Mouse (Mus musculus): ENCODE measurements around the gene Pof1b.

The Pof1b gene

DNA sequence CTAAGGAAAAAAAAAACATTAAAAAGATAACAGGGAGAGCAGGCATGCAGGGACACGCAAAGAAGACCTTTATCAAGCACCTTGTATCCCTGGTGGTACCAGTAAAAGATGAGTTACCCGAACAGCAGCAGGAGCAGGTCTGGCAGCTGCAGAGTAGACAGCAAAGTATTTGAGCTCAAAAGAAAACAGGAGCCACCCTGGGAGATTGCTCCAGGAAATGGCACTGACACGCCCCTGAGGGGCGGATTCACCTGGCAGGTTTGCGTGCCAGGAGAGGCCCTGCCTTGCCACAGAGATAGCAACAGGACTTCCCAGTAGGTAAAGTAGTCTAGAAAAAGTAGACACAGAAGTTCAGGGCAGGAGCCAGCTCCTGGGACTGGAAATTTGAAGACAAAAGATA, at the start of gene Pof1b:
Gene Pof1b, minus strand, starts transcription at position 144 of the 400 bp plus-strand sequence.
- no peak for DNase-seq (ENCODE audit: low spot score)

DNA sequence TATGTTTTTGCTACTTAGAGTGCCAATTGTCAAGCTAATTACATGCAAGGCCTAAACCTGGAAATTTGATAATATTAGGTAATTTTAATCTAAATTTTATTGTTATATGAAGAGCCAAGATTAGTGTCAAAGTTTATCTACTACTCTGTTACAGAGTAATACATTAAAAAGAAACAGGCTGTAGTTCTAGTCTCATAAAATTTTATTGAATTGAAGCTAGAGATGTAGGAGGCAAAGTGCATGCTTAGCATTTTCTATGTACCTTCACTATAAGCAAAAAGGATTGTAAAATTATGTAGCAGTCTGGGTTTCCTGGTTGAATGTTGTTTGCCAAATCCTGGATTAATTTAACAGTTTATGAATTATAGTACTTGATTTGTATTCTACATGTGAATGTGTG, 18.1 kb upstream of the Pof1b start:
- no peak for DNase-seq (ENCODE audit: low spot score)

DNA sequence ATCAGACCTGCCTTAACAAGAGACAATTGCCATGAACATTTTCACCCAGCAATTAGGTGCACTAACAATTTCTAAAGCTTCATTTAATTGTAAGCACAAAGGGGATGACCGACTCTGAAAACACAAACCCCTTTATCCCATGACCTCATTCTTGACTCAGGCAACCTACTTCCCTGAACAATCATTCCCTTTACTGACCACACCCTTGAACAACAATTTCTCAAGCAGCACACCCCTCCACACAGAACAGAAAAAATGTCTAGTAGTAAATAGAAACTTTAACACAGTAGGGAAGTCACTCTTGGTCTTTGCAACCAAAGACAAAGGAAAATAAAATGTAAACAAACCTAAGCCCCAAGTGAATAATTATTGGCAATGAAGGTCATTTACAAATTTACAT, 4.1 kb downstream of the Pof1b start:
- DNase-seq (ENCODE audit: low spot score): no peak

DNA sequence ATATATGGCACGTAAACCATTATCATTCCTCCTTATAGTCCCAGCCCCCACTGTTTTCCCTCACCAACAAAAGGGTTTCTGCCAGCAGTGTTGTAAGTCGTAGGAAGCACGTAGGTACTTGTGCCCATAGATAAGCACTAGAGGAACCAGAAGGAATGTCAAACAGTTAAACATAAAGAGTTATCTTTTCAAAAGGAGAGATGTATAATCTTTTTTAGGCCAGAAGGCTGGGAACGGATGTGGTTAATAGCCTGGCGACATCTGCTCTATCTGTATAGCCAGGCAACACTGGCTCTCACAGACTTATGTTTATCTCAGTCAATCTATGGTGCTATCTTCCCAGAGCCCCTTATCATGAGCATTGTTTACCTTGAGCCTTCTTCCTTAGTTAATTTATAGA, 17.8 kb downstream of the Pof1b start:
- DNase-seq (ENCODE audit: low spot score): no peak

DNA sequence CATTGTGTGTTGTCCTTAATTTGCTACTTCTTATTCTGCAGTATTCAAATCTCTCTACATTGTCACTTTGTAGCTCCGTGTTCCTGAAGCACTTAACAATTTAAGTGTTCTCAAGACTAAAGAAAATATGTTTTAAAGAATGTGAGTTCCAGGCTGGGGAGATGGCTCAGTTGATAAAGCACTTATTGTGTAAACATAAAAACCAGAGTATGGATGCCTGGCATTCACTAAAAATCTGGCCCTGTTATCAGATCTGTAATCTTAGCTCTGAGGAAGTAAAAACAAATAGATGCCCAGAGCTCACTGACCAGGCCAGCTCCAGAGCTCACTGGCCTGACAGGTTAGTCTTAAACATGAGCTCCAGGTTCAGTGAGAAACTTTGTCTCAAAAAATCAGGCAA, 22.9 kb downstream of the Pof1b start:
- DNase-seq (ENCODE audit: low spot score): no peak

DNA sequence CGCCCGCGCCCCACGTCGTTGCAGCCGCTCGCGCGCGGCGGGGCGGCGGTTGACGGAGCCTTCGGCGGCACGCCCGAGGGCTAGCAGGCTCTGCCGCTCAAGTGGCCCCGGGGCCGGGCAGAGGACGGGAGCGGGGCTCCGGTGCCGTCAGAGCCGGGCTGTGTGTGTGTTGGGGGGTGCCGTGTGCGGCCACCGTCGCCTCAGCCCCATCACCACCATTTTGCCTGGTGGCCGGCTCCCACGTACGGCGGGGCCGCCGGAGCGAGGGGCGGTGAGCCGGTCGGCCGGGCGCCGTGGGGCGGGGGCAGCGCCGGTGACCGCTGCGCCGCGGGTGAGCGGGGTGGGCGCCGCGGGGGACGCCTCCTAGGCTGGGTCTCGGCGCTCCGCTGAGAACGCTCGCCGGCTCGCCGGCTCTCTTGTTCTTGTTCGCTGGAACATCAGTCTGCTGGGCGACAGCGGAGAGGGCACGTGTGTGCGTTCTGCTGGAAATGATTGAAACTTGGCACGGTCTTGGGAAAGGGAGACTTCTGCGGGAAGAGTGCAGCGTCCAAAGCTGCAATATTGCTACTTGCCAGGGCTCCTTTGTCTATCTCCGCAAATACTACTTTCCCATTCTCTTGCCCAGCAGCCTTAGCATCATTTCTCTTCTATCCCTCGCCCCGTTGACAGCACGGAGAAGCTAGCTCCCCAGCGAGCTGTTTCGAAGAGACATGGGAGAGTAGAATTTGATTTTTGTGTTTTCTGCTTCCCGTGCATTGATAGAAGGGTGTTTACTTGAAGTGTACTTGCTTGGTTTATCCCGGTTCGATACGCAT, 96.9 kb downstream of the Pof1b start:
- DNase-seq (ENCODE audit: low spot score): no peak

DNA sequence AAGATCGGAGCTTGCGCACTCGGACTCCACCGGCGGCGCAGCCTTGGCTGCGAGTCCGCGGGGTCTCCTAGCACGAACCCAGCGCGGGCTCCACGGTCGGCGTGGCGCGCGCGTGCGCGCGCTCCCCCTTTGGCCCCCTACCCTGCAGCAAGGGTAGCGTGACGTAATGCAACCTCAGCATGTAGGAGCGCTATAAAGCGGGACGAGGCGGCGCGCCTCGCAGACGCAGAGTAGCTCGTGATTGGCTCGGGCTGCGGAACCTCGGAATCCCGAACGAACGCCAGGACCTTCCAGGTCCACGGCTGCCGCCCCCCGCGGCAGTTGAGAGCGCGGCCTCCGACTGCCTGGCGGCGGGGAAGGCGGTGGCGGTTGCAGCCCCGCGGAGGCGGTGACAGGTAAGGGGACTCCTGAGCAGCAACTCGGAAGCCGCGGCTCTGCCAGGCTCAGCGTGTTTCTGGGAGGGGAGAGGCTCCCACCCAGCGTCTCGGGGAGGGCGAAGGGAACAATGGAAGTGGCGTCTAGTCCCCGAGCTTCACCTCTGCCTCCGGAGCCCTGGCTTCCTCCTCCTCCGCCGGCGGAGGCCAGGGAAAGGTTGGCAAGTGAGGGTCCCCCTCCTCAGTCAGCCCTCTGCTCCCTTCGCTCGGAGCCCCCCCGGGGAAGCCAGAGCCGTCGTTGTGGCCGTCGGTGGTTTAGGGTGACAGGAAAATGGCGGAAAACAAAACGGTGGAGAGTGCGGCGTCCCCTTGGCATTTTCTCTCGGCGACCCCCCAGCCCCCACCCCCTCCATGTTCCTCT, 97.7 kb downstream of the Pof1b start, which contains the start of gene Zfp711:
Gene Zfp711, plus strand, starts transcription at position 16 of the 795 bp plus-strand sequence.
- DNase-seq (ENCODE audit: low spot score): no peak

All from adipocyte (in vitro differentiated cells).